Mouse (Mus musculus): ENCODE data around the gene Acox2. TPM values are rescaled to one million over a fixed set of nuclear protein-coding genes. Genes with fewer than 3 reads are reported as not detected.
"Not testable (repeated sequence)": the region's sequence is repeated elsewhere in the genome, so short reads cannot be mapped to it uniquely, and the experiment has no call there.

Gene Acox2
- total and polyA plus RNA-seq, 2 experiments from 2014 or later, result 0.10 to 0.44 TPM

DNA sequence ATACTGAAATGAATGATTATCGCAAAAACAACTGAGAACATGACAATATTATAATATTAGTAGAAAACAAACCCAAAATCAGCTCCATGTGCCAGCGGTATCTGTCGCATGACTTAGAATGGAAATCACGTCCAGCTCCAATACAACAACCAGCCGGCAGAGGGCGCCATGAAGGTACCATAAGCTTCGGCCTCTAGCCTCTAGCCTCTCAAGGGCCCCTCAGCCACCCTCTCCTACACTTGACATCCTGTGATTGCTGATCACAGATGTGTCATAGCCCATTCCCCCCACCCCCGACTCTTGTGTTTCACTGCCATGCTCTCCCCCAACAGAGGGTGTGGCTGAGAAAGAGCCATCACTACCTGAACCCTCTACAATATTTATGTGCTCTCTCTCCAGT lies 41.1 kb upstream of the Acox2 start:
- no peaks in the 10 kb centered on the region for H3K27me3 ChIP-seq (ENCODE audit: insufficient read depth, low read length)
- no peak overlapping the region for H3K4me3 ChIP-seq (ENCODE audit: low read depth, low read length)
- H3K27ac ChIP-seq (ENCODE audit: low read depth, low read length), result no peak overlapping the region
- no peak for ATAC-seq (ENCODE audit: low FRiP score)
- H3K4me1 ChIP-seq (ENCODE audit: insufficient read depth, low read length), result no peaks in the 10 kb centered on the region
- H3K4me2 ChIP-seq (ENCODE audit: low read depth, low read length, poor library complexity, severe bottlenecking), result no peak overlapping the region
- no peak overlapping the region for H3K9ac ChIP-seq (replicated peaks; ENCODE audit: low read length, poor library complexity, severe bottlenecking)
- peak; percentile 22 for DNase-seq (ENCODE audit: low spot score)
- 34% methylated on average over 8 of the region's 8 CpGs for WGBS
- no peaks in the 10 kb centered on the region for H3K9me3 ChIP-seq (ENCODE audit: low read length)
- TF ChIP-seq CTCF (IDR thresholded peaks at IDR 0.05), result peak; percentile 60
- H3K36me3 ChIP-seq (ENCODE audit: insufficient read depth, low read length), result no peaks in the 10 kb centered on the region

- DNase-seq (ENCODE audit: low spot score) (no peak), ATAC-seq (ENCODE audit: low FRiP score) (no peak)
- Histone ChIP-seq H3K4me2 (ENCODE audit: low read depth, low read length, poor library complexity, severe bottlenecking) (no peak overlapping the region), H3K27ac (ENCODE audit: low read depth, low read length) (no peak overlapping the region), H3K9me3 (ENCODE audit: low read length) (no peaks in the 10 kb centered on the region), H3K4me1 (ENCODE audit: insufficient read depth, low read length) (no peaks in the 10 kb centered on the region), H3K36me3 (ENCODE audit: insufficient read depth, low read length) (no peaks in the 10 kb centered on the region), H3K27me3 (ENCODE audit: insufficient read depth, low read length) (no peaks in the 10 kb centered on the region), H3K9ac (replicated peaks; ENCODE audit: low read length, poor library complexity, severe bottlenecking) (no peak overlapping the region), H3K4me3 (ENCODE audit: low read depth, low read length) (no peak overlapping the region)
- 82% methylated on average over 5 of the region's 5 CpGs for WGBS
- no peak for TF ChIP-seq CTCF (IDR thresholded peaks at IDR 0.05)
These were observed 38.7 kb upstream of the Acox2 start for GRCm38 (mm10) chr14:8297889-8298293.

- TF ChIP-seq CTCF (IDR thresholded peaks at IDR 0.05), result no peak
- DNase-seq (ENCODE audit: low spot score), result no peak
- 94% methylated on average over 1 of the region's 1 CpGs for WGBS
- Histone ChIP-seq H3K27ac (ENCODE audit: low read depth, low read length) (no peak overlapping the region), H3K4me2 (ENCODE audit: low read depth, low read length, poor library complexity, severe bottlenecking) (no peak overlapping the region), H3K27me3 (ENCODE audit: insufficient read depth, low read length) (no peaks in the 10 kb centered on the region), H3K4me3 (ENCODE audit: low read depth, low read length) (no peak overlapping the region), H3K9ac (replicated peaks; ENCODE audit: low read length, poor library complexity, severe bottlenecking) (no peak overlapping the region), H3K36me3 (ENCODE audit: insufficient read depth, low read length) (no peaks in the 10 kb centered on the region), H3K4me1 (ENCODE audit: insufficient read depth, low read length) (no peaks in the 10 kb centered on the region), H3K9me3 (ENCODE audit: low read length) (peaks cover 5% of the 10 kb centered on the region; the same call in 1 of the 2 replicates)
- ATAC-seq (ENCODE audit: low FRiP score), result no peak
These were observed 35.1 kb upstream of the Acox2 start for GRCm38 (mm10) chr14:8294257-8294656.

DNA sequence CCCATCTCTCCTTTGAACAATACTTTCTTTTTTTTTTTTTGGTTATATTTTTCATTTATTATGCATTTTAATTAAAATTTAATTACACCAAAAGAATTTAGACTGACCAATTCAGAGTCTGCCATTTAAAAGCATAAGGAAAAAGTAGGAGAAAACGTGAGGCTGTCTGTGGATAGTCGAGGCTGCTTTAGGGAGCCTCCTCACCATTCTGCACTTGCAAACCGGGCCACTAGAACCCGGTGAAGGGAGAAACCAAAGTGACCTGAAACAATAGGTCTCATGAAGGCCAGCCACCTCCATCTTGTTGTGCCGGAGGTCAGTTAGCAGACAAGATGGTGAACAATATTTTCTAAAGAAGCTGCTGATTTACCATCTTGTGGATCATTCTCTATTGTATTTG lies 27.4 kb upstream of the Acox2 start:
- H3K36me3 ChIP-seq (ENCODE audit: insufficient read depth, low read length); H3K9me3 ChIP-seq (ENCODE audit: low read length); H3K27ac ChIP-seq (ENCODE audit: low read depth, low read length); H3K4me2 ChIP-seq (ENCODE audit: low read depth, low read length, poor library complexity, severe bottlenecking); H3K27me3 ChIP-seq (ENCODE audit: insufficient read depth, low read length); DNase-seq (ENCODE audit: low spot score); H3K9ac ChIP-seq (replicated peaks; ENCODE audit: low read length, poor library complexity, severe bottlenecking); H3K4me1 ChIP-seq (ENCODE audit: insufficient read depth, low read length); H3K4me3 ChIP-seq (ENCODE audit: low read depth, low read length): not testable (repeated sequence)
- WGBS, result 82% methylated on average over 5 of the region's 5 CpGs
- ATAC-seq (ENCODE audit: low FRiP score), result peak; percentile 70; the same call in 1 of the 2 replicates

DNA sequence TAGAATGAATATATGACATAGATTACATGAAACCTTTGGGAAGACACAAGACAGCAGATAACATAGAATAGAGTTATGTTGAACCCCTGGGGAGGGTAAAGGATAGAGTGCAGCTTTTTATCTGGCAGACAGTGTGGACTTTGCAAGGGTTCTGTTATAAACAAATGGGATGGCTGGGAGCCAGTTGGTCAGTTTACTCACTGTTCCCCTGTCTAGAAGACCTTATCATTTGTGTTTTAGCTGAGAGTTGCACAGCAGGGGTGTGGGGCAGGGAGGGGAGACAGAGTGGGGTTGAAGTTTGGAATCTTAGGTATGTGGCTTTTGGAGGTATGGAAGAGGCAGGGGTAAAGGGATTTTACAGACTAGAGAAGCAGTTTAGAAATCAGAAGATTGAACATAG lies 24.6 kb upstream of the Acox2 start:
- no peak overlapping the region for H3K4me2 ChIP-seq (ENCODE audit: low read depth, low read length, poor library complexity, severe bottlenecking)
- H3K4me1 ChIP-seq (ENCODE audit: insufficient read depth, low read length), result no peaks in the 10 kb centered on the region
- ATAC-seq (ENCODE audit: low FRiP score) (no peak), DNase-seq (ENCODE audit: low spot score) (no peak)
- no peaks in the 10 kb centered on the region for H3K27me3 ChIP-seq (ENCODE audit: insufficient read depth, low read length)
- no peak overlapping the region for H3K4me3 ChIP-seq (ENCODE audit: low read depth, low read length)
- no peaks in the 10 kb centered on the region for H3K9me3 ChIP-seq (ENCODE audit: low read length)
- no peak overlapping the region for H3K27ac ChIP-seq (ENCODE audit: low read depth, low read length)
- no peak overlapping the region for H3K9ac ChIP-seq (replicated peaks; ENCODE audit: low read length, poor library complexity, severe bottlenecking)
- no peaks in the 10 kb centered on the region for H3K36me3 ChIP-seq (ENCODE audit: insufficient read depth, low read length)
- no peak for TF ChIP-seq CTCF (IDR thresholded peaks at IDR 0.05)

DNA sequence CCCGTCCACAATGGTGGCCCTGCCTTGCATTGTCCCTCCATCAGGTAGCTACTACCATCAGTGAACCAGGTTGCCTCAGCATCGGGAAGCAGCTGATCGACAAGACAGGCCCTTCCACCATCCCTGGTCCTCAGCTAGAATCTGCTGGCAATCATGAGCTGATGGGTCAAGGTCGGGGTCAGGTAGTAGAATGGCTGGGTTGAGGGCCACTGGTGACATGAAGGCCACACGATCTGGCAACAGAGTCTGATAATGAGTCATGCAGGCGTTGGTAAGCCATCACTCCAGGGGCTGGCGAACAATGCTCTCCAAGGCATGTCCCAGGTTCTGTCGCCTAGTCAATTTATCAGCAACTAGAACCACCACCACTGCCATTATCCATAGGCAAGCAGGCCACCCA lies 12.1 kb upstream of the Acox2 start:
- H3K4me3 ChIP-seq (ENCODE audit: low read depth, low read length); H3K4me2 ChIP-seq (ENCODE audit: low read depth, low read length, poor library complexity, severe bottlenecking); H3K36me3 ChIP-seq (ENCODE audit: insufficient read depth, low read length); H3K27ac ChIP-seq (ENCODE audit: low read depth, low read length); H3K4me1 ChIP-seq (ENCODE audit: insufficient read depth, low read length); H3K9me3 ChIP-seq (ENCODE audit: low read length); DNase-seq (ENCODE audit: low spot score); ATAC-seq (ENCODE audit: low FRiP score); H3K27me3 ChIP-seq (ENCODE audit: insufficient read depth, low read length); H3K9ac ChIP-seq (replicated peaks; ENCODE audit: low read length, poor library complexity, severe bottlenecking): not testable (repeated sequence)
- WGBS, result 89% methylated on average over 8 of the region's 8 CpGs

GRCm38 (mm10) chr14:8264378-8264777 lies 5.2 kb upstream of the Acox2 start:
- WGBS, result 98% methylated on average over 1 of the region's 1 CpGs
- H3K9ac ChIP-seq (replicated peaks; ENCODE audit: low read length, poor library complexity, severe bottlenecking), result no peak overlapping the region
- no peak for TF ChIP-seq CTCF (IDR thresholded peaks at IDR 0.05)
- no peaks in the 10 kb centered on the region for H3K36me3 ChIP-seq (ENCODE audit: insufficient read depth, low read length)
- H3K4me1 ChIP-seq (ENCODE audit: insufficient read depth, low read length), result no peaks in the 10 kb centered on the region
- DNase-seq (ENCODE audit: low spot score) (no peak), ATAC-seq (ENCODE audit: low FRiP score) (no peak)
- H3K4me3 ChIP-seq (ENCODE audit: low read depth, low read length), result no peak overlapping the region
- H3K9me3 ChIP-seq (ENCODE audit: low read length), result no peaks in the 10 kb centered on the region
- no peaks in the 10 kb centered on the region for H3K27me3 ChIP-seq (ENCODE audit: insufficient read depth, low read length)
- no peak overlapping the region for H3K27ac ChIP-seq (ENCODE audit: low read depth, low read length)
- no peak overlapping the region for H3K4me2 ChIP-seq (ENCODE audit: low read depth, low read length, poor library complexity, severe bottlenecking)
